Mouse (Mus musculus) urinary bladder, postnatal 10 days (tissue): ENCODE measurements around the gene Gm340.

Experiments used
- DNase-seq: peaks from one replicate; pipeline ENCODE4 v3.0.0; 2022; ENCODE audit warnings: low spot score

Gene Gm340

DNA sequence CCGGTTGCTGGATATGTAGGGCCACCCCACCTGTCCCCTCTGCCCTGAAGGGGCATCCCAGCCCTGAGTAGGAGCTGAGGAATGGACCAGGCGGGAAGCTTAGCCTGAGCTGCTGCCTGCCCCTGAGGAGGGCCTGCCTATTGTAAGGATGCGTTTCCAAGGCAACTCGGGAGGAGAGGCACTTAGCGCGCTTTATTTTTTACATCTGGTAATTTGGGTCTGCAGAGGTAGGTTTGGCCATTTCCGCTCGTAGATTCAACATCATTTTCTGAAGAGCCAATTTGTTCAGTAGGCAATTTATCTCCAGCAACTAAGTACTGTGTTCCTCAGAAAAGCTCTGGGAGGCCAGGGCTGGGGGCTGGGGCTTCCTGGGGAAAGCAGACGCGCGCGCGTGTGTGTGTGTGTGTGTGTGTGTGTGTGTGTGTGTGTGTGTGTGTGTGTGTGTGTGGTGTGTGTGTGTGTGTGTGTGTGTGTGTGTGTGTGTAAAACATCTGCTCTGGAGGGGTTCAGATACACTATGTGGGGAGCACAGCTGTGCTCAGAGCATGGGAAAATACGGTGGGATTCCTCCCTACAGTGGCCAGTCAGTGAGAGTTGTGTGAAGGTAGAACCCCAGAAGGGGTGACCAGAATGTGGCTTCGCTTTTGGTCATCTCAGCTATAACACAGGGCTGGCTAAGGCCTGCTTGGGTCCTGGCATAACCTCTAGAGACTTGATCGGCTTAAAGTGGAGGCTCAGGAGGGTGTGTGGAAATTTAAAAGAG lies 31.3 kb downstream of the Gm340 start:
- DNase-seq, result no peak

GRCm38 (mm10) chr19:41615606-41616224 lies 33.5 kb downstream of the Gm340 start:
- no peak for DNase-seq

DNA sequence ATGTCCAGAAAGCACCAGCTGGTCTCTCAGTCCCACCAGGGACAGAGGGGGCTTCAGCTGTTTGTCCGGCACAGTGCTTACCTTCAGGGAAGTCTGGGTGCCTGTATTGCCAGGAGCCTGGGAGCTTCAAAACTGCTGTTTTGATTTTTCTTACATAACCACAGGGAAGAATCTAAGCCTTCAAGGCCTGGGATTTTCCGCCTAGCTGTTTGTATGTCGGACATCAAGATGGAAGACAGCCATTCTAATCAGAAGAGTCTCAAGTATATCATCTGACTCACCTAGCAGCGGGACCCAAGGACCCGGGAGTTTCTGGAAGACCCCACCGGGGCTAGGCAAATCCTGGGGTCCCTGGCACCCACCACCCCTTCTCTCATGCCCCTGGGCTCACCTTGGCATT lies 34.1 kb downstream of the Gm340 start:
- no peak for DNase-seq

DNA sequence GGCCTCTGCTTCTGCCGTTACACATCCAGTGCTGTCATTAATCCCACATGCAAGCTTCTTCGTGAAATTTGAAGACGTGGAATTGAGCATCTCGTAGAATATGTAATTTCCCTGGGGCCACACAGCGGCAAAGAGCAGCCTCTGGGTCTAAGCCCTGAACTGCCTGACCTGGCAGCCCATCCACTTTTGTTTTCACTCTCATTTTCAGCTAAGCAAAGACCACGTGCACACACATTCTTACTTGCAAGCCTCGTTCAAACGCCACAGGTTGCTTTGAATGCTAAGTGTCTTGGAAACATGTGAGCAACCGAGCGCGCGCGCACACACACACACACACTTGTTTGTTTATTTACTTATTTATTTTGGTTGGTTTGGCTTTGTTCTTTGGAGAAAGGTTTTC lies 34.9 kb downstream of the Gm340 start:
- no peak for DNase-seq

DNA sequence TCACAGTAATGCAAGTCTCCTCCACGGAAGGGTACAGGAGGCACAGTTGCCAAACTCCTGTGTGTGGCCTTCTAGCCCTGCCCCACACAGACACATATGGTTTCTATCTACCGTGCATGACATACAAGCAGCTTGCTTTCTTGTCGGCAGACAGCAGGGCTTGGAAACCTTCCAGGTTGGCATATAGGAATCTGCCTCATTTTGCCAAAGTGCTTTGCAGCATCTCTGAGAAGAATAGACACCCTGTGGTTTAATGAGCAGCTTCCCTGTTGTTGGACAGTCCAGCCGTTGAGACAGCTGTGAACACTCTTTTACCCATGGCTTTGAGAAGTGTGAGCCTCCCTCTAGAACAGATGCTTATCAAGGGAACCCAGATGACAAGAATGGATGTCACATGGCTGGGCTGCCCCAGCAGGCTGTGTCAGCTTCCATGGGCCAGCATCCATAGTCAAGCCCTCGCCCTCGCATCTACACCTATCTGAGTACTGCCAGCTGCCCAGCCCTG lies 36.0 kb downstream of the Gm340 start:
- DNase-seq, result no peak

GRCm38 (mm10) chr19:41618771-41619385 lies 36.7 kb downstream of the Gm340 start:
- no peak for DNase-seq

DNA sequence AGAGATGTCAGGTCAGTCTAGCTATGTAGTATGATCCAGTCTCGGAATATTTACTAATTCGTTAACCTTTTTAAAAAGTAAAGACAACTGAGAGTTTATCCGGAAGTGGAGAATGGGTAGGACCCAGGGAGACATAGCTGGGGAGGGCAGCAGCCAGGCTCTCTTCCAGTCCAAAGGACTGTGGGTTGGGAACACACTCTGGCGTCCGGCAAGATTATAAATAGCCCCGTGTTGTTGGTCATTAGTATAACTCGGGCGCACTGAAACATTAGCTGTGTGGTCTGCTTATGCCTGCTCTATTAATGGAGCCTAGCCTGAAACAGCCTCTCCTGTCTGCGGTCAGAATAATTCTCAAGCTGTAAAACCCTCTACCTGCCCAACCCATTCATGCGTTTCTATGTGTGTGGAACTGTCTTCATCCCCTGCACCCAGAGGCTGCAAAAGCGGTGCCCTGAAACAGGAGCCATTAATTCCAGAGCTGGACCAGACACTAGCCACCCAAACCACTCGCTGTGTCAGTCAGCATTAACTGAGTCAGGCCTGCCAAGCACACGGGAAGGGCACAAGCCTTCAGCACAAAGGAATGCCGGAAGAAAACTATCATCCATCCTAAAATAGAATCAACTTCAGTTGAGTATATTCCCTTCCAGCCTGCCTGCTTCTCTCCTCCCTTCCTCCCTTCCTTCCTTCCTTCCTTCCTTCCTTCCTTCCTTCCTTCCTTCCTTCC lies 38.4 kb downstream of the Gm340 start:
- DNase-seq, result no peak

DNA sequence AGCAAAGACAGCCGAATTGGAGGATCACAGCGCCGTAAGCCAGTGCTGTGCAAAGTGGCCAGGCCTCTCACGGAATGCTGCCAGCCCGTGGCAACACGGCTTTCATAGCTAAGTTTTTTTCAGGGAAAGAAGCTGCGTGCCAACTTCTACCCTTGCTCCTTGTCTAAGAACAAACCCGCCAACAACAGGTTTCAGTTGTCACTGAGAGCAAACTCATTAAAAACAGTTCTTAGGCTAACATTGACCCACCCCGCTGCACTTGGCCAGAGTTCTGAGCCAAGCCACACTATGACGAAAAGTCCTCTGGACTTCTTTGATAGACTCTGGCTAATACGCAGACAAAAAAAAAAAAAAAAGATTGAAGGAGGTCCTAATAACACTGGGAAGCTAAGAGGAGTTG lies 46.8 kb downstream of the Gm340 start:
- no peak for DNase-seq

GRCm38 (mm10) chr19:41629532-41629931 lies 47.4 kb downstream of the Gm340 start:
- DNase-seq, result no peak

- no peak for DNase-seq
Measured at GRCm38 (mm10) chr19:41634099-41634498, 51.9 kb downstream of the Gm340 start.

DNA sequence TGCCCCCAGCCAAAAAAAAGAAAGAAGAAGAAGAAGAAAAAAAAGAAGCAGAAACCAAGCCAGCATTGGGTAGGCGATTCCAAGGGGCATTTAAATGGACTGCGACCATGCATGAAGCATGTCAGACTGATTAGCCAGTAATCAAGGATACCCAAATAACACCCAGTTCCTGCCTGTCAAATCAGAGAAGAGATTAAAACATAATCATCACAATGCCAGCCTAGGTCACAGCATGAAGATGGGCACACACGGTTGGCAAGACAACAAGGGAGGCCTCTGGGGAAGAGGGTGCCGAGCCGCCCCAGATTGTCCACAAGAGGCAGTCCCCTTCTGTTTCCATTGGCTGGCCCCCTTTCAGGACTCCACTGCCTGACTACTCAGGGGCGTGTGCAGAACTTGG lies 52.8 kb downstream of the Gm340 start:
- no peak for DNase-seq
